Mouse (Mus musculus): ENCODE measurements around the gene Atn1. TPM values are rescaled to one million over a fixed set of nuclear protein-coding genes. Genes with fewer than 3 reads are reported as not detected.

Atn1 gene
- total and polyA plus RNA-seq, 2 experiments from 2014 or later: 6.0 to 8.5 TPM

DNA sequence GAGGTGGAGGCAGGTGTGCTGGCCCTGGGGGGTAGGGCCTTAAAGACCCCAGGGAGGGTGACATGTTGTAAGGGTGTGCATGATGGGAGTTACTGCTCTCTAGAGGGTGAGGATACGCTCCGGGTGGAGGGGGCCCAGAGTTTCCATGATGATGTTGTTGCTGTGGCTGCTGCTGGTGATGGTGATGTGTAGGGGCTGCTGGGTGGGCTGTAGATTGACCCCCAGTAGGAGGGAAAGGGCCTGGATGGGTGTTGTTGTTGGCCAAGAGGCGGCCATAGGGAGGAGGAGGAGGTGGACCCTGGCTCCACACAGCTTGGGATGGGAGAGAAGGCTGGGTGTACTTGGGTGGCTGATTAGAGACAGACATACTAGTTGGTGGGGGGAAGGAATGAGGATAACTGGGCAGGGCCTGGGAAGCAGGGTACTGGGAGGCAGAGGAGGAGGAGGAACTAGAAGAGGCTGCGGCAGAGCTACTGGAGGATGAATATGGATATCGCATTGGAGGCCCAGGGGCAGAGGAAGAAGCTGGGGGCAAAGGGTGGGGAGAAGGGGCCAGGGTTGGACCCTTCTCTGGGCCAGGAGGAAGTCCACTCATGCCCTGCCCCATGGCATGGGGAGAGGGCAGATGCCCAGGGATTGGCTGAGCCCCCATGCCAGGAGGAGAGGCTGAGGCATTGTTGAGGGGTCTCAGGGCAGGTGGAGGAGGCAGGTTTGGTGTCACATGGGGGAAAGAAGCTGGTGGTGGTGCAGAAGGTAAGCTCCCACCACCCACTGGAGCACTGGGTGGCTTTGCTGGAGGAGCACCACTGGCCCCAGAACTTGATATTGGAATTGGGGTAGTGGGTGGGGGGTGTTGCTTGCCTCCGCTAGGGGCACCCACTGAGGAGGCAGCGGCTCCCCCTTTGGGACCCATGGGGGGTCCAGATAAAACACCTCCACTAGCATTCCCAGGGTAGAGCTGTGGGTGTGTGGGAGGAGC lies 9.4 kb downstream of the Atn1 start:
- 90% methylated on average over 7 of the region's 7 CpGs for WGBS
- 0 out of 2 replicates have a peak, but pooled peaks cover 4% of the 10 kb centered on the region for H3K4me1 ChIP-seq (ENCODE audit: control insufficient read depth, insufficient read depth)
- H3K36me3 ChIP-seq (replicated peaks; ENCODE audit: control insufficient read depth, insufficient read depth, low read length): peaks cover 39% of the 10 kb centered on the region
- H3K9me3 ChIP-seq (replicated peaks; ENCODE audit: control insufficient read depth, low read length): no peaks in the 10 kb centered on the region
- H3K4me2 ChIP-seq (ENCODE audit: low read depth, low read length): peak overlapping the region; percentile 100
- H3K27me3 ChIP-seq (ENCODE audit: control insufficient read depth, insufficient read depth, low read length): no peaks in the 10 kb centered on the region
- ATAC-seq (ENCODE audit: insufficient read depth, low read depth): no peak
- TF ChIP-seq CTCF (IDR thresholded peaks at IDR 0.05; ENCODE audit: low read depth) (no peak), EP300 (IDR thresholded peaks at IDR 0.05; ENCODE audit: low read depth) (no peak)
- H3K4me3 ChIP-seq (ENCODE audit: low read depth, low read length): no peak overlapping the region
- no peak overlapping the region for H3K27ac ChIP-seq (ENCODE audit: low read depth)
- DNase-seq (ENCODE audit: low spot score): no peak
- peak overlapping the region; percentile 91; the same call in 1 of the 2 replicates for H3K9ac ChIP-seq (replicated peaks; ENCODE audit: low read depth, low read length)

DNA sequence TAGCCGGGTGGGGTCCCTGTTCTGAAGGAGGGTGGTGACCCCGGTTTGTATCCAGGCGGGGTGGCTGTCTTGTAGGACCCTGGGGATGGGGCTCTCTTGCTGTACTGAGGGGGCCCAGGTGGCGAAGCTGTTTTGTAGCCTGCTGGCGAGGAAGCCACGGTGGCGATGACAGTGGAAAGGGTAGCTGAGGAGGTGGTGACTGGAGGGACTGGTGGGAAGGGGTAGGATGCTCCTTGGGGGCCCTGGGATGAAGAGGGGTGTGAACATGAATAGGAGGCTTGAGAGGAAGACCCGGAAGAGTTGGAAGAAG lies 10.1 kb downstream of the Atn1 start:
- Histone ChIP-seq H3K4me3 (ENCODE audit: low read depth, low read length) (peak overlapping the region; percentile 70), H3K4me2 (ENCODE audit: low read depth, low read length) (peak overlapping the region; percentile 100), H3K9me3 (replicated peaks; ENCODE audit: control insufficient read depth, low read length) (no peaks in the 10 kb centered on the region), H3K36me3 (replicated peaks; ENCODE audit: control insufficient read depth, insufficient read depth, low read length) (peaks cover 39% of the 10 kb centered on the region), H3K9ac (replicated peaks; ENCODE audit: low read depth, low read length) (peak overlapping the region; percentile 91), H3K4me1 (ENCODE audit: control insufficient read depth, insufficient read depth) (0 out of 2 replicates have a peak, but pooled peaks cover 4% of the 10 kb centered on the region), H3K27ac (ENCODE audit: low read depth) (peak overlapping the region; percentile 82; the same call in 1 of the 2 replicates), H3K27me3 (ENCODE audit: control insufficient read depth, insufficient read depth, low read length) (no peaks in the 10 kb centered on the region)
- no peak for TF ChIP-seq CTCF (IDR thresholded peaks at IDR 0.05; ENCODE audit: low read depth)
- TF ChIP-seq EP300 (IDR thresholded peaks at IDR 0.05; ENCODE audit: low read depth): no peak
- 14% methylated on average over 8 of the region's 8 CpGs for WGBS
- ATAC-seq (ENCODE audit: insufficient read depth, low read depth): no peak
- DNase-seq (ENCODE audit: low spot score): no peak

- DNase-seq (ENCODE audit: low spot score) (peak; percentile 93), ATAC-seq (ENCODE audit: insufficient read depth, low read depth) (peak; percentile 82)
- under 1% methylated on average over 77 of the region's 85 CpGs for WGBS
- Histone ChIP-seq H3K4me2 (ENCODE audit: low read depth, low read length) (peak overlapping the region; percentile 100), H3K4me3 (ENCODE audit: low read depth, low read length) (peak overlapping the region; percentile 70), H3K36me3 (replicated peaks; ENCODE audit: control insufficient read depth, insufficient read depth, low read length) (peaks cover 39% of the 10 kb centered on the region), H3K4me1 (ENCODE audit: control insufficient read depth, insufficient read depth) (0 out of 2 replicates have a peak, but pooled peaks cover 4% of the 10 kb centered on the region), H3K27ac (ENCODE audit: low read depth) (peak overlapping the region; percentile 82), H3K9ac (replicated peaks; ENCODE audit: low read depth, low read length) (peak overlapping the region; percentile 91), H3K9me3 (replicated peaks; ENCODE audit: control insufficient read depth, low read length) (no peaks in the 10 kb centered on the region), H3K27me3 (ENCODE audit: control insufficient read depth, insufficient read depth, low read length) (no peaks in the 10 kb centered on the region)
- TF ChIP-seq EP300 (IDR thresholded peaks at IDR 0.05; ENCODE audit: low read depth): peak; percentile 92
- peak; percentile 89 for TF ChIP-seq CTCF (IDR thresholded peaks at IDR 0.05; ENCODE audit: low read depth)
Observed at GRCm38 (mm10) chr6:124745490-124746295, 10.6 kb downstream of the Atn1 start.

DNA sequence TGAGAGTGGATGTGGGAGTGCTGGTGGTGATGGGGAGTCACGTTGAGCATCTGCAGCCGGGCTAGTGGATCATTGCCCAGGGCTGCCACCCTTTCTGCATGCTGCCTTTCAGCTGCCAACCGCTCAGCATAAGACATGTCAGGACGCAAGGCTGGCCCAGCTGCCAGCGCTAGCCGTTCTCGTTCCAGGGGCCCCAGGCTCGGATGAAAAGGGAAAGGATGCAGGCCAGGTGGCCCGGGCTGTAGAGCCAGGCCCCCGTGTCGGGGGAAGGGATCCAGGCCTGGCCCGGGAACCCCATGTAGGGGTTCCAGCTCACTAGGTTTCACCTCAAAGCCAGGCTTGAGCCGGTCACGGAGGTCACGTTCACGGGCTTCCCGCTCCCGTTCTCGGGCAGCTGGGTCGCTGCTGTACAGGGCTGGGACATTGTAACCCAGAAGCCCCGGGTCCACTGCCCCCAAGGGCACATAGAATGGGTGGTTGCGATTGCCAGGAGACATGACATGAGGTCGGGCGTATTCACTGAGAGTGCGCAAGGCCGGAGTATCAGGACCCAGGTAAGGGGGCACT lies 11.5 kb downstream of the Atn1 start:
- peak overlapping the region; percentile 61 for H3K27ac ChIP-seq (ENCODE audit: low read depth)
- ATAC-seq (ENCODE audit: insufficient read depth, low read depth) (no peak), DNase-seq (ENCODE audit: low spot score) (no peak)
- H3K27me3 ChIP-seq (ENCODE audit: control insufficient read depth, insufficient read depth, low read length): no peaks in the 10 kb centered on the region
- WGBS: 63% methylated on average over 26 of the region's 26 CpGs
- H3K4me3 ChIP-seq (ENCODE audit: low read depth, low read length): peak overlapping the region; percentile 70
- H3K4me2 ChIP-seq (ENCODE audit: low read depth, low read length): peak overlapping the region; percentile 100
- H3K9me3 ChIP-seq (replicated peaks; ENCODE audit: control insufficient read depth, low read length): no peaks in the 10 kb centered on the region
- TF ChIP-seq EP300 (IDR thresholded peaks at IDR 0.05; ENCODE audit: low read depth): no peak
- no peak for TF ChIP-seq CTCF (IDR thresholded peaks at IDR 0.05; ENCODE audit: low read depth)
- H3K4me1 ChIP-seq (ENCODE audit: control insufficient read depth, insufficient read depth): peaks cover 7% of the 10 kb centered on the region; the same call in 1 of the 2 replicates
- peak overlapping the region; percentile 28; the same call in 1 of the 2 replicates for H3K9ac ChIP-seq (replicated peaks; ENCODE audit: low read depth, low read length)
- H3K36me3 ChIP-seq (replicated peaks; ENCODE audit: control insufficient read depth, insufficient read depth, low read length): peaks cover 39% of the 10 kb centered on the region

GRCm38 (mm10) chr6:124743647-124744046 lies 12.7 kb downstream of the Atn1 start:
- DNase-seq (ENCODE audit: low spot score): no peak
- ATAC-seq (ENCODE audit: insufficient read depth, low read depth): no peak
- H3K4me1 ChIP-seq (ENCODE audit: control insufficient read depth, insufficient read depth): peaks cover 9% of the 10 kb centered on the region; the same call in 1 of the 2 replicates
- no peak for TF ChIP-seq EP300 (IDR thresholded peaks at IDR 0.05; ENCODE audit: low read depth)
- TF ChIP-seq CTCF (IDR thresholded peaks at IDR 0.05; ENCODE audit: low read depth): no peak
- no peaks in the 10 kb centered on the region for H3K9me3 ChIP-seq (replicated peaks; ENCODE audit: control insufficient read depth, low read length)
- H3K27me3 ChIP-seq (ENCODE audit: control insufficient read depth, insufficient read depth, low read length): no peaks in the 10 kb centered on the region
- H3K4me3 ChIP-seq (ENCODE audit: low read depth, low read length): no peak overlapping the region
- H3K27ac ChIP-seq (ENCODE audit: low read depth): no peak overlapping the region
- H3K4me2 ChIP-seq (ENCODE audit: low read depth, low read length): no peak overlapping the region
- H3K36me3 ChIP-seq (replicated peaks; ENCODE audit: control insufficient read depth, insufficient read depth, low read length): peaks cover 32% of the 10 kb centered on the region
- 90% methylated on average over 8 of the region's 8 CpGs for WGBS
- no peak overlapping the region for H3K9ac ChIP-seq (replicated peaks; ENCODE audit: low read depth, low read length)

All from heart, postnatal 0 days (tissue).